Mouse (Mus musculus) neural tube, embryonic 14.5 days (tissue): ENCODE data around the gene Stxbp1. TPM values are rescaled to one million over a fixed set of nuclear protein-coding genes. Genes with fewer than 3 reads are reported as not detected.

Source experiments
- ATAC-seq: fragments of 200-750 bp; cut with Nextera tagmentation; 2 replicates; pipeline ENCODE4 v1.8.0; 2017; ENCODE audit warnings: low read depth, mild to moderate bottlenecking, moderate TSS enrichment, moderate library complexity
- H3K27ac ChIP-seq: fragments of 300-500 bp; sonication (generic); 2 replicates; pipeline ENCODE4 v1.5.1; 2014; ENCODE audit warnings: low read depth, mild to moderate bottlenecking, control low read depth, low read length, moderate library complexity, mixed read lengths
- H3K27me3 ChIP-seq: fragments of 300-500 bp; sonication (generic); 2 replicates; pipeline ENCODE4 v1.6.1; 2014; ENCODE audit warnings: low read length; ENCODE audit not compliant: control insufficient read depth, insufficient read depth
- H3K36me3 ChIP-seq: fragments of 300-500 bp; sonication (generic); 2 replicates; pipeline ENCODE4 v1.6.1; 2014; ENCODE audit warnings: low read length, mixed read lengths; ENCODE audit not compliant: control insufficient read depth, insufficient read depth
- H3K4me1 ChIP-seq: fragments of 300-500 bp; sonication (generic); 2 replicates; pipeline ENCODE4 v1.6.1; 2014; ENCODE audit warnings: low read length; ENCODE audit not compliant: control insufficient read depth, insufficient read depth
- H3K4me2 ChIP-seq: fragments of 300-500 bp; sonication (generic); 2 replicates; pipeline ENCODE4 v1.6.1; 2014; ENCODE audit warnings: mild to moderate bottlenecking, low read depth, low read length, control low read depth
- H3K4me3 ChIP-seq: fragments of 300-500 bp; sonication (generic); 2 replicates; pipeline ENCODE4 v1.5.1; 2014; ENCODE audit warnings: low read depth, low read length, control low read depth, mixed read lengths
- H3K9ac ChIP-seq: fragments of 300-500 bp; sonication (generic); replicated peaks from 2 replicates; pipeline ENCODE4 v1.6.1; 2014; ENCODE audit warnings: low read depth, mild to moderate bottlenecking, control low read depth, low read length, mixed read lengths
- H3K9me3 ChIP-seq: fragments of 300-500 bp; sonication (generic); 2 replicates; pipeline ENCODE4 v1.6.1; 2016; ENCODE audit warnings: low read length; ENCODE audit not compliant: control insufficient read depth
- WGBS: fragments of 180-500 bp; shearing (Covaris S2); extraction: QIAGEN DNeasy Blood & Tissue Kit; methylation state at CpG from one replicate; pipeline ENCODE4 v1.1.7; 2014; 5-methylcytosine and 5-hydroxymethylcytosine counted together
- polyA plus RNA-seq: library from polyadenylated mRNA; unstranded; fragments of >200 nt; fragmentation: Nextera tagmentation; extraction: Ambion mirVana; gene quantifications from 2 replicates; pipeline ENCODE4 v1.2.1, GENCODE M21; 2014

The Stxbp1 gene
- polyA plus RNA-seq, 1 experiment from 2014 or later = 312 TPM

DNA sequence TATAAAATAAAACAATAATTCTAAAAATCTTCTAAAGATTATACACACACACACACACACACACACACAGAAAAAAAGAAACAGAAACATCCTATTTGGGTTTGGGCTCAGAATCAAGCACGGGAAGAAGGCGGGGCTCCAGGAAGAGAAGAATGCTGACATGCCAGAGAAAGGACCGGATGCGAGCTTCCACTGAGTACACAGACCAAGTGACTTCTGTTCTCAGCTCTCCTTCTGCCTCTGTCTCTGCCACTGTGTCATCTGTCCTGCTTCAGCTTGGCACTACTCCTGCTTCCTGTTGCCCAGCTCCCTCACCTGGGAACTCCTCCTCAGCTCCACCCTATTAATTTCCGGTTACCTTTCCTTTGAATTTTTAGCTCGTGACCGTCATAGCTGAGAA, 12.5 kb downstream of the Stxbp1 start:
- Histone ChIP-seq H3K27ac (no peak overlapping the region), H3K4me3 (no peak overlapping the region), H3K36me3 (no peaks in the 10 kb centered on the region), H3K4me1 (no peaks in the 10 kb centered on the region), H3K9ac (no peak overlapping the region), H3K4me2 (no peak overlapping the region), H3K27me3 (no peaks in the 10 kb centered on the region), H3K9me3 (no peaks in the 10 kb centered on the region)
- no peak for ATAC-seq
- 71% methylated on average over 7 of the region's 7 CpGs for WGBS

DNA sequence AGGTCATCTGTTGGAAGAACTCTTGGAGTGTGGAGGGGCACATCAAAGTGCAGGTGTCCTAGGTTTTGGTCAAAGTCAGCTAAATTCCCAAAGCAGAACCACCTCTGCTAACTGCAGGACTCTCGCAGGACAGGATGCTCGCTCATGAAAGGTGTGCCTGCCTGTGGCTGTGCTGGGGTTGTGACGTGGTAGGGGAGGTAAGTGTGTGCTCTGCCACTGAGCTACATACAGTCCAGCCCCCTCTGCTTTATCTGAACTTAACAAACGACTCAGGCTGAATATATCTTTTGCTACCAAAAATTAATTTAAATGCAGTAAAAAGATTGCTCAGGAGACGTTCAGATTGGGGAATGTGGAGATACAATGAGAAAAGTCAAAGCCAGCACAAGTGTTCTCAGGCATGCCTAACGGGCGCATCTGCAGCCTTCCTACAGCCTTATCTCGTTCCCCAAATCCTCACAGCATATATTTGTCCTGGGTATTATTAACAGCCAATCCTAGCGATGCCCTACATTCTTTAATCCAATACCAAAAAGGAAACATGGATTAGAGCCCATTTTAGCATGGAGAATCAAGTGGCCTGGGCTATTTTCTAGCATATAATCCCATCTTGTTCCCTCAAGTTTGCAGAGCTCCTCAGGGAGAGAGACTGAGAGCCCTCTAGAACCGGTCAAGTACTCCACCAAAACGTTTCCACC, 17.9 kb downstream of the Stxbp1 start:
- ATAC-seq = no peak
- H3K9me3 ChIP-seq = no peaks in the 10 kb centered on the region
- 84% methylated on average over 11 of the region's 11 CpGs for WGBS
- no peaks in the 10 kb centered on the region for H3K27me3 ChIP-seq
- peaks cover 5% of the 10 kb centered on the region for H3K4me1 ChIP-seq
- no peak overlapping the region for H3K4me2 ChIP-seq
- no peak overlapping the region for H3K4me3 ChIP-seq
- no peak overlapping the region for H3K27ac ChIP-seq
- no peaks in the 10 kb centered on the region for H3K36me3 ChIP-seq
- no peak overlapping the region for H3K9ac ChIP-seq

DNA sequence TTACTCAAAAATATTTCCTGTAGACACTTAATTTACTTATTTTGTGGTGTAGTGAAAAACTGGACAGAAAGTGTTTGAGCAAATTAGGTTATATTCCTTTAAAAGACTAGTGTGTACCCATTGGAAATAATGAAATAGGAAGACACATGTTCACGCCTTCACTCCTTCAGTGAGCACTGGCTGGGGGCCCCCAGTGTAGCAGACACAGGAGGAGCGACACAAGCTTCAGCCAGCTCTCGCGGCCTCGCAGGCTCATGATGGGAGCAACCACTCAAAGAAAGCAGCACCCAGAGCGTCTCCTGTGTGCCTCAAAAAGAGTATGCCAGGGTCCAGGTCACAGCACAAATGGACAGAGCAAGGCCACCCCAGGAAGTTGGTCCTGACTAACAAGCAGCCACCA, 21.2 kb downstream of the Stxbp1 start:
- H3K4me1 ChIP-seq = peaks cover 7% of the 10 kb centered on the region
- 0 out of 2 replicates have a peak, but pooled peaks cover 4% of the 10 kb centered on the region for H3K36me3 ChIP-seq
- no peaks in the 10 kb centered on the region for H3K9me3 ChIP-seq
- H3K27me3 ChIP-seq = no peaks in the 10 kb centered on the region
- no peak overlapping the region for H3K9ac ChIP-seq
- H3K4me2 ChIP-seq = no peak overlapping the region
- H3K27ac ChIP-seq = no peak overlapping the region
- 84% methylated on average over 6 of the region's 6 CpGs for WGBS
- no peak overlapping the region for H3K4me3 ChIP-seq
- ATAC-seq = no peak

DNA sequence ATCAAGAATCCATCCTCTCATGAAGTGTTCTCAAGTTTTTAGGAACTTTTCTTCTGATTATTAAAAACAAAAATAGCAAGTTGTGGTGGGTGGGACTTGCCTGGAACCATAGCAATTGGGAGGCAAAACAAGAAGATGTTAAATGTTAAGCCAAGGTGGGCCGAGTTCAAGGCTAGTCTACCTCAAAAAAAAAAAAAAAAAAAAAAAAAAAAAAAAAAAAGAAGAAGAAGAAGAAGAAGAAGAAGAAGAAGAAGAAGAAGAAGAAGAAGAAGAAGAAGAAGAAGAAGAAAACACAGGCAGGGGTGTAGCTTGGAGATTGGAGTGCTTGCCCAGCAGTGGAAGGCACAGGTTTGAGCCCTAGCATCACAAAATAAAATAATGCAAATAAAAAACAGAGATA, 22.3 kb downstream of the Stxbp1 start:
- H3K9ac ChIP-seq = no peak overlapping the region
- no peaks in the 10 kb centered on the region for H3K9me3 ChIP-seq
- 96% methylated on average over 1 of the region's 1 CpGs for WGBS
- H3K4me3 ChIP-seq = no peak overlapping the region
- H3K4me1 ChIP-seq = peaks cover 7% of the 10 kb centered on the region
- H3K36me3 ChIP-seq = 0 out of 2 replicates have a peak, but pooled peaks cover 4% of the 10 kb centered on the region
- no peaks in the 10 kb centered on the region for H3K27me3 ChIP-seq
- no peak overlapping the region for H3K4me2 ChIP-seq
- no peak for ATAC-seq
- H3K27ac ChIP-seq = no peak overlapping the region

DNA sequence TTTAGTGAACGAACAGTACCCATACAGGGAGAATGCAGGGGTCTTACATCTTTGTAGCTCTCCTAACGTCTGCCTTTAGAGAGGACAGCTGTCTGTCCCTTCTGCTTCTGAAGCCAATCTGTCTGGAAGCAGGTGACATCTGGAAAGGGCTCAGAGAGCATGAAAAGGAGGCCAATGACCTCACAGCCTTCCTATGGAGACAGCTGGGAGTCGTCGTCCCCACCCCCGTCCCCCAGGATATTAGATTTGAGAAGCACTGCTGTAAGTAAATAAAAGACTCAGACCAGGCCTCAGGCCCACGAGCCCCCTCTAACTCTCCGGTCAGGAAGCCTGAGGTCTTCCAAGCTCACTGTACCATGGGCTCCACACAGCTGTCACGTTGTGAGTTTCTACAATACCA, 22.9 kb downstream of the Stxbp1 start:
- no peaks in the 10 kb centered on the region for H3K27me3 ChIP-seq
- 0 out of 2 replicates have a peak overlapping the region, but pooled peaks have one; percentile 2 for H3K27ac ChIP-seq
- WGBS = 19% methylated on average over 8 of the region's 8 CpGs
- no peak for ATAC-seq
- no peak overlapping the region for H3K9ac ChIP-seq
- 0 out of 2 replicates have a peak, but pooled peaks cover 4% of the 10 kb centered on the region for H3K36me3 ChIP-seq
- no peaks in the 10 kb centered on the region for H3K9me3 ChIP-seq
- H3K4me1 ChIP-seq = peaks cover 7% of the 10 kb centered on the region
- H3K4me2 ChIP-seq = no peak overlapping the region
- H3K4me3 ChIP-seq = no peak overlapping the region

DNA sequence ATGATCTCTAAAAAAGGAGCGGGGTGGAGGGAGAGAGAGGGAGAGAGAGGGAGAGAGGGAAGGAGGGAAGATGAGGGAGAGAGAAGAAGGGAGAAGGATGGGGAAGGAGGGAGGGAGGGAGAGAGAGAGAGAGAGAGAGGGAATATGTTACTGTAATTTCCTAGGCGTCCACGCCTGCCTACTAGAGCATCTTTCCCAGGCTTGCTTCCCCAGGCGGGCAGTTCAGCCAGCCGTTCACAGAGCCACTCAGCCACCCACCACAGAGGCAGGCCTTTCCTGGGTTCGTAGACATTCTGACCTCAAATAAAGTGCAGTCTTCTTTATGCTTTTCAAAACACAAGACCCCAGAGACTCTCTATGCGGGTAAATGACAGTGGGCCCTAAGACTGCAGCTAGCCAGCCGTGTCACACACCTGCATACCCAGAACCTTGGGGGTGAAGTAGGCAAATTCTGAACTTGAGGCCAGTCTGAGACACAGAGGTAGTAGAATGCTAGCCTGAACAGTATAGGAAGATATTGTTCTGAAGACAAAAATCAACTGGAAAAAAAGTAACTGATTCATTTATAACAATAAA, 23.4 kb downstream of the Stxbp1 start:
- Histone ChIP-seq H3K9ac (no peak overlapping the region), H3K36me3 (0 out of 2 replicates have a peak, but pooled peaks cover 4% of the 10 kb centered on the region), H3K4me3 (no peak overlapping the region), H3K4me1 (peaks cover 7% of the 10 kb centered on the region), H3K9me3 (no peaks in the 10 kb centered on the region), H3K4me2 (no peak overlapping the region), H3K27ac (no peak overlapping the region), H3K27me3 (no peaks in the 10 kb centered on the region)
- WGBS = 35% methylated on average over 8 of the region's 8 CpGs
- no peak for ATAC-seq

DNA sequence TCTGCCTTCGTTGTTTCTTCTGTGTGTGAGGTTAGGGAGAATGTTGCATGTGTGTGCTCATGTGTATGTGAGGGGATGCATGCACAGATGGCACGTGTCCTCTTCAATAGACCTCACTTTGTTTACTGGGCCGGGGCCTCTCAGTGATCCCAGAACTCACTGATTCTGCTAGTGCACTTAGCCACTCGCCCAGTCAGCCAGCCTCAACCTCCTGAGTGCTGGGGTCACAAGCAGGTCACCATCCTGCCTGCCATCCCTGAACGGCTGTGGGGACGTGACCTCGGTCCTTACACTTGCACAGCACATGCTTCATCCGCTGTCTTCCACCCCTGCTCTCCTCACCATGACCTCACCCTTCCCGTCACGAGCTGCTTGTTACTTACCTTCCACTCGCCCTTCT, 23.9 kb downstream of the Stxbp1 start:
- ATAC-seq = no peak
- H3K27me3 ChIP-seq = no peaks in the 10 kb centered on the region
- no peak overlapping the region for H3K9ac ChIP-seq
- H3K36me3 ChIP-seq = 0 out of 2 replicates have a peak, but pooled peaks cover 6% of the 10 kb centered on the region
- H3K4me1 ChIP-seq = peaks cover 7% of the 10 kb centered on the region
- H3K9me3 ChIP-seq = no peaks in the 10 kb centered on the region
- H3K27ac ChIP-seq = no peak overlapping the region
- H3K4me3 ChIP-seq = no peak overlapping the region
- WGBS = 30% methylated on average over 11 of the region's 11 CpGs
- no peak overlapping the region for H3K4me2 ChIP-seq

DNA sequence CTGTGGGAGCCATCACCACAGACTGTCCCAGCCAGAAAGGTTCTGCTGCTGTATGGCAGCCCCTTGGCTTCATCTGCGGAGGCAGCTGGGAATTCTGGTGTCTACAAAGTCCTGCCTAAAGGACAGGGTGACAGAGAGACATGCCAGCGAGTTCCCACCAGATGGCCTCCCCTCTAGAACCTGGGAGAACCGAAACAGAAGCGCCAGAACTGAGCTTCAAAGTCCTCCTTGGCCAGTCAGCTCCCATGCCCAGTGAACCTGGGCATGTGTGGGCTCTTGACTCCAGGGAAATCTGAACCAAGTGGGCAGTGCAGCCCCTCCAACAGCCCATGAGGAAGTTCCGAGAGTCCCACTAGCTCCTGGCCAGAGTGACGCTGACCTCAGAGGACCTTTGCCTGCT, 24.4 kb downstream of the Stxbp1 start:
- no peak for ATAC-seq
- WGBS = 85% methylated on average over 6 of the region's 6 CpGs
- Histone ChIP-seq H3K4me1 (peaks cover 7% of the 10 kb centered on the region), H3K4me3 (no peak overlapping the region), H3K27ac (no peak overlapping the region), H3K36me3 (0 out of 2 replicates have a peak, but pooled peaks cover 7% of the 10 kb centered on the region), H3K4me2 (no peak overlapping the region), H3K9me3 (no peaks in the 10 kb centered on the region), H3K27me3 (no peaks in the 10 kb centered on the region), H3K9ac (no peak overlapping the region)

DNA sequence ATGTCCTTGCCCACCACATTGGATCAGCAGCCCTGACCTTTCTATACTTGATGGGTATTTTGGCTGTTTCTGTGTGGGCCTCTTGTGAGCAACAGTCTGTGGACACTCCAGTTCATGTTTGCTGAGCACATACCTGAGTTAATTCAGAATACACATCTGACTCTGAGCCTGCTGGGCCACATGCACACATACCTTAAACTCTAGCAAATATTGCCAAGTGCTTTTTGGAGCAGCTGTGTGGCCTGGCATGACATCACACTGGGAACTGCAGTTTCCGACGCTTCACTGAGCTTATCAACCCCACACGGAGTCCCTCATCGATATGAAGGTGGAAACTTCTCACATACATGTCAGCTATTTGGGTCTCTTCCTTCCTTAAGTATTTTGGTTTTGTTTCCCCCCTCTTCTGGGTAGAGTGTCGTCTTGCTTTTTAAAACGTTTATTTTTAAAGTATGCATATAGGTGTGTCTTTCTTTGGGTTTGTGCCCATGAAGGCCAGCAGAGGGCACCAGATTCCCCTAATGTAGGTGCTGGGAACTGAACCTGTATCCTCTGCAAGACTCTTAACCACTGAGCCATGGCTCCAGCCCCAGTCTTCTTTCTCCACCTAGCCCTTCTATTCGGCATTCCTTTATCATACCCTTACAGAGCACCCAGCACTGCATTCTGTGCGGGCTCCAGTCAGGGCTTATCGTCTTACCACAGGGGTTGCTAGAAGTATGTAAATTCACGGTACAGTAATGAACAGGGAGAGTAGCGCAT, 25.8 kb downstream of the Stxbp1 start:
- Histone ChIP-seq H3K9me3 (no peaks in the 10 kb centered on the region), H3K4me2 (no peak overlapping the region), H3K36me3 (0 out of 2 replicates have a peak, but pooled peaks cover 10% of the 10 kb centered on the region), H3K4me1 (peaks cover 7% of the 10 kb centered on the region), H3K27me3 (no peaks in the 10 kb centered on the region), H3K27ac (no peak overlapping the region), H3K4me3 (no peak overlapping the region), H3K9ac (no peak overlapping the region)
- 73% methylated on average over 11 of the region's 11 CpGs for WGBS
- ATAC-seq = no peak
